Mouse (Mus musculus) frontal cortex, postnatal 36 days (tissue): Measurements from ENCODE around the gene Brca2.
A peak's percentile ranks its signal among the peaks of the same experiment; 100 is the strongest.
"Not testable (repeated sequence)": the region's sequence is repeated elsewhere in the genome, so short reads cannot be mapped to it uniquely, and the experiment has no call there.

Experiments
- DNase-seq, 2 experiments: peaks; one replicate each; pipeline ENCODE4 v3.0.0; 2022; ENCODE audit warnings: low spot score in 2 of 2

Gene Brca2

DNA sequence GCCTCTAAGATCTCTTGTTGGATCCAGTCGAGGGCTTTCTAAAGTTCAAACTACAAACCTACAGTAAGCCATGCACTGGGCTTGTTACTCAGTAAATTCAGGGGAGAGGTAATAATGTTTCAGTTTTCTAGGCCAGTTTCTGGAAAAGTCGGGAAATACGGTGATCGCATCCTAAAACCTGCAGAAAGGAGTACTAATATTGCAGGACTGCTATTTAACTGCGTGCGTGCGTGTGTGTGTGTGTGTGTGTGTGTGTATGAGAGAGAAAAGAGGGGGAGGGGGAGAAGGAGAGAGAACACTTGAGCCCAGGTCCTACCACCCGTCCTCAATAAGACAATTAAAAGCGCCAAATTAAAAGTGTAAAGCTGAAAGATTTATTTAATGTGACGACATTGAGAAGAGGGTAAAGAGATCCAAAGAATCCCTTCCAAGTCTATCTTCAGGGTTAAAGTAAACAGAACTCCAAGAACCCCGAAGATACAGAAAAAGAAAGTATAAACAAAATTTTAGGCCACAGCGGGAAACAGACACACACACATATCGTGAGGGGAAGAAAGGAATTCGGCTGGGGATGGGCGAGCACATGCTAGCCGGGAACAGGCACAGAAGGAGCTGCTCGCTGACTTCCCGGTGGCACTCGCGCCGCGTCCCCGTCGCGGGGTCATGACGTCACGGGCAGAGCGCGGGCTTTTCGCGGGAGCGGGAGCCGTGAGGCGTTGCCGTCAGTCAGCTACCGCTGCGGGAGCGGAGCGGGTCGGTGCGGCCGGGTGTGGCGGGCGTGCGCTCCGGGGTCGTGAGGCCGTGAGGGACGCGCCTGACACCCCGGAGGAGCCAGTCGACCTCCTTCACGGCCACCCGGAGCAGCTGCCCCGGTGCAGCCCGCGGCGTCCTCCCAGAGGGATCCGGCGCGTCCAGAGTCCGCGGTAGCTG, at the start of gene Brca2:
Gene Brca2, plus strand, starts transcription at position 694 of the 930 bp plus-strand sequence.
- DNase-seq: peak; percentile 89 to 92

DNA sequence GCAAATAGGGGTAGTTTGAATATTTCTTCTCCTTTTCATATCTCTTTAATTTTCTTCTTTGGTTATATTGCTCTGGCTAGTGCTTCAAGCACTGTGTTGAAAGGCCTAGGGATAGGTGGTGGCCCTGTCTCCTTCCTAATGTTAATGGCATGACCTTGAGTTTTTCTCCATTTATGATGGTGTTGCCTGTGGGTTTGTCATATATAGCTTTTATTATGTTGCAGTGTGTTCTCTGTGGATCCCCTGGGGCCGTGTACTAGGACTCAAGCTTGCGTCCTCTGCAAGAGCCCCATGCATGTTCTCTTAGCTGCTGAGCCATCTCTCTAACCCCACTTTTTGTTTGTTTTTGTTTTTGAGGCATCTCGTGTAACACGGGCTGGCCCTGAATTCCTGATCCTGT, 45.1 kb upstream of the Brca2 start:
- DNase-seq: no peak

DNA sequence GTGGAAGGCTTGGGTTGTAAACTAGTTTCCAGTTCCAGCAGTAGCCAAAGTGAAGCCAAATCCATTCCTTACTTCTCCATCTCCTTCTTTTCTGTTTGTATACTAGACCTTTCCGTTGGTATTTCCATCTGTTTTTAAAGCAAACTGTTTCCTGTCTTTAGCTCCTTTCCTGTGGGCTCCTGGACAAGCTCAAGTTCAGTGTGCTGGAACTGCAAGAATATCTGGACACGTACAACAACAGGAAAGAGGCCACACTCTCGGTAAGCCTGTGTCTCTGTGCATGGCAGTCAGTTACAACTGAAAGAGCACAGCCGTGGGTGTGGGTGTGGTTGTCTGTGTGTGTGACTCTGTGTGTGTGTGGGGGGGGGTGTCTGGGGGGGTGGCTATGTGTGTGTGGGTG, 43.8 kb upstream of the Brca2 start:
- DNase-seq: no peak

- no peak for DNase-seq
Measured at GRCm38 (mm10) chr5:150485198-150485597, 37.2 kb upstream of the Brca2 start.

DNA sequence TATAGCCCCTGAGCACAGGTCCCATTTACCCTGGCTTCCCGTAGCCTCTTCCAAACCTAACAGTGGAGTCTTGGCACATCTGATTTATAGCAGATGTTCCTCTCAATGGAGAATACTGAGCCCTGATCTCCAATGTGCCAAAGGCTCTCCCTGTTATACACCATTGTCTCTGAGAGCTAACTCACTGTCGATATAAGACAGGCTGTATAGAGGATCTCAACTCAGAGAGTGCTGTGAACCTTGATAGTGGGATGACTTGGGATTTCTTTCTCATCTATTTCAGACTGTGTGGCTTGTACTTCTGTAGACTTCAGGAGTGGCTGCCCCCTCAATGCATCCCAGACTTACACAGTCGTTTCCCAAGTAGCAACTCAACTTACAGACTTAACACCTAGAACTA, 32.1 kb upstream of the Brca2 start:
- no peak for DNase-seq

DNA sequence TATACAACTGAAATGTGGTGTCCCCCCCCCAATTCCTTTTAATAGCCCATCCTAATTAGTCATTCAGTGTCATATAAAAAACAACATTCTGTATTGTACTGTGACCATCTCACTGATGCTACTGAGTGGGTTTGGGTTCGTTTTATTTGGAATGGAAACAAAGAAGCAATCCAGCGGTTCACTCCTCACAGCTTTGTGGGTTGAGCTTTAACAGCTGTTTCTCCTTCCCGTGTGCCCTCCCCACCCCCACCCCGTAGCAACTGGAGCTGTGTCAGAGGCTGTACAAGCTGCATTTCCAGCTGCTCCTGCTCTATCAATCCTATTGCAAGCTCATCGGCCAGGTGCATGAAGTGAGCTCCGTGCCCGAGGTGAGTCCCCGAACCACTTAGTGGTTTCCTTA, 31.6 kb upstream of the Brca2 start:
- no peak for DNase-seq

DNA sequence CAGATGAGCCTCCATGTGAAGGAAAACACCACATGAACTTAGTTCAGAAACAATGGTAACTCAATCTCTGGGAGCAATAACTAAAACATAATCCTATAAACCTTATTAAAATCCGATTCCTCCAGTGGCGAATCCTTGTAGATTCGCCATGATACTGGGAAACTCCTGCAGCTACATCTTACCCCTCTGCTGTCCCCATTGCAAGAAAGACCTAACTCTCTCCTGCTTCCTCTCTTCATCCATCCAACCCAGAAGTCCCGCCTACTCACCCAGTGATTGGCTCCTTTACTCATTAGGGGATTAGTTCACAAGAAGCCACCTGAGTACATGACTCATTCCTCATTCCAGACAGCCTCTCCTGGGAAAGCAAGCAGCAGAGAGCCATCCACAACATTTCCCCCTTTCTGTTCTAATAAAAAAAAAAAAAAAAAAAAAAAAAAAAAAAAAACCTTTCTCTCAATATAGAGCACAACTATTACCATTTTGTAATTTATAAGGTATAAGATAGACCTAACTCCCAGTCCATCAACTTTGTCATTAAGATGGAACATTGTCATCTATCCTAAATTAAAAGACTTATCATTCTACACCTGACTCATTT, 30.8 kb upstream of the Brca2 start:
- DNase-seq: not testable (repeated sequence)

- peak in 1 of 2 experiments; percentile 28 for DNase-seq
Measured at GRCm38 (mm10) chr5:150495792-150496191, 26.6 kb upstream of the Brca2 start.

- no peak for DNase-seq
Measured at GRCm38 (mm10) chr5:150510451-150511225, 11.8 kb upstream of the Brca2 start.

DNA sequence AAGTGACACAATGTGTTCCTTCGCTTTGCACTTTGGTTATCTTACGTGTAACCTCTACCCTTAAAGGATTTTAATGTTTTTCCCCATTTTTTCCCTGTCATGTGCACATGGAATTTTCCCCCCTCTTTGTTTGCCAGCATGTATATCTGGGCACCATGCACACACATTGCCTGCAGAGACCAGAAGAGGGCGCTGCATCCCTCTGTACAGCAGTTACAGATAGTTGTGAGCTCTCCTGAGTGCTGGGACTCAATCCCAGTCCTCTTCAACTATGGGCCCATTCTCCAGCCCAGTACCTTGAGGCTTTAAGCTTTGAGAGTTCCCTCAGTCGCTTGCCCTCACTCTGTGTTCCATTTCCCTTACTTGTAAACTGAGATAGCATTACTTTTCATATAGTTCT, 9.2 kb upstream of the Brca2 start:
- DNase-seq: no peak

- DNase-seq: no peak
Measured at GRCm38 (mm10) chr5:150514027-150514426, 8.4 kb upstream of the Brca2 start.

GRCm38 (mm10) chr5:150518064-150518463, 4.4 kb upstream of the Brca2 start, which contains the start of gene Zar1l:
Gene Zar1l, minus strand, starts transcription at chr5:150518164.
- DNase-seq: no peak

DNA sequence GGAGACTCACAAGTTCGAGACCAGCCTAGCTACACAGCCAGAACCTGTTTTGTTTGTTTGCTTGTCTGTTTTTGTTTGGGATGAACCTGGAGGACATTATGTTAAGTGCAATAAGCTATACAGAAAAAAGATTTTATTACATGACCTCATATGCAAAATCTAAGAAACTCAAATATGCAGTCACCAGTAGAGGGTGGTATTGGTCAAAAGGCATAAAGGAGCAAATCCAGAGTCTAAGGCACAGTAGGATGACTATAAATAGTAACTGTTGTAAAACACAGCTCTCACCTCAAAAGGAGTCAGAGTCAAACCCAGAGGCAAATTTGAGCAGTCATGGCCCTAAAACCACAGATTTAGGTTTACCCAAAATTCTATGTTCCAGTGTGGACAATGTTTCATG, 2.9 kb upstream of the Brca2 start:
- DNase-seq: no peak

GRCm38 (mm10) chr5:150522867-150523234, 421 bp downstream of the Brca2 start:
- no peak for DNase-seq

GRCm38 (mm10) chr5:150525239-150525638, 2.8 kb downstream of the Brca2 start:
- no peak for DNase-seq

DNA sequence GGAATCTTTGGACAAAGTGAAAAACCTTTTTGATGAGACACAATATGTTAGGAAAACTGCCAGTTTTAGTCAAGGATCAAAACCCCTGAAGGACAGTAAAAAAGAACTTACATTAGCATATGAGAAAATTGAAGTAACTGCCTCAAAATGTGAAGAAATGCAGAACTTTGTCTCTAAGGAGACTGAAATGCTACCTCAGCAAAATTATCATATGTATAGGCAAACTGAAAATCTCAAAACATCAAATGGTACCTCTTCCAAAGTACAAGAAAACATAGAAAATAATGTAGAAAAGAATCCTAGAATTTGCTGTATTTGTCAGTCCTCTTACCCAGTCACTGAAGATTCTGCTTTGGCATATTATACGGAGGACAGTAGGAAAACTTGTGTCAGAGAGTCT, 18.9 kb downstream of the Brca2 start:
- DNase-seq: no peak

DNA sequence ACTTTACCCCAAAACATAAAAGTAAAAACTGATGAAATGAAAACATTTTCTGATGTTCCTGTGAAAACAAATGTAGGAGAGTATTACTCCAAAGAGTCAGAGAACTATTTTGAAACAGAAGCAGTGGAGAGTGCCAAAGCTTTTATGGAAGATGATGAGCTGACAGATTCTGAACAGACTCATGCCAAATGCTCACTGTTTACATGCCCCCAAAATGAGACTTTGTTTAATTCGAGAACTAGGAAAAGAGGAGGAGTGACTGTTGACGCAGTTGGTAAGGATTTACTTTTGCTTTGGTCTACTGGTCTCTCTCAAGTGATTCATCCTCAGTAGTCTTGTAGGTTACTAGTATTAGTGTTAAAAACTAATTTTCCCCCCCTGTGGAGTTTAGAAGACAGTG, 20.8 kb downstream of the Brca2 start:
- no peak for DNase-seq

- no peak for DNase-seq
Measured at GRCm38 (mm10) chr5:150551637-150552036, 29.2 kb downstream of the Brca2 start.

DNA sequence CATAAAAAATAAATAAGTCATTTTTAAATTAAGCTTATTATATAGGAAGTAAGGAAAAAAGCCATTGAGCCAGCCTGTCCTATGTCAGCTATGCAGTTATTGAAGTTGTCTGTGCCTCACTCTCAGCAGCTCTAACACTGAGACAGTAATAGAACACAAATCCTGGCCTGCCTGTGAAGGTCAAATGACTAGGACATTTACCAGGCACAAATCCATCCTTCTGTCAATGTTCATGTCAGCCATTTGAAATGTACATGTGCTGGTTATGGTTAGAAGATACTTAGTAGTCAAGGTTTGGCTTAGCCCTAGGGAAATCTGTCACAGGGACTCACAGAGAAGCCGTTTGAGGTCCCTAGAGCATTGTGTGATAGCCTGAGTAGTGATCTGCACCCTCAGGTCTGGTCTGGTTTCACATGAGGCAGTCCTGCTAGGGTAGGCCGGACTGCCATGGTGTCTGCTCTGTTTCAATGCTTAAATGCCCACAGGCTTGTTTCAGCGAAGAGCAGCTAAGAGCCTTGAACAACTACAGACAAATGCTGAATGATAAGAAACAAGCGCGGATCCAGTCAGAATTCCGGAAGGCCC, 37.2 kb downstream of the Brca2 start:
- DNase-seq: no peak

DNA sequence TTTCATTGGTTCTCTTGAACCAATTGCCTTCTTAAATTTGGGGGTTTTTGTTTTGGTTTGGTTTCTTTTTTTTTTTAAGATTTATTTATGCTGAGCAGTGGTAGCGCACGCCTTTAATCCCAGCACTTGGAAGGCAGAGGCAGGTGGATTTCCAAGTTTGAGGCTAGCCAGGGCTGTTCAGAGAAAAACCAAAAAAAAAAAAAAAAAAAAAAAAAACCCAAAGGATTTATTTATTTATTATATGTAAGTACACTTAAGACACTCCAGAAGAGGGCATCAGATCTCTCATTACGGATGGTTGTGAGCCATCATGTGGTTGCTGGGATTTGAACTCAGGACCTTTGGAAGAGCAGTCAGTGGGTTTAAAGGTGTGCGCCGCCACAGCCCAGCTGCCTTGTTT, 38.4 kb downstream of the Brca2 start:
- DNase-seq: no peak

- DNase-seq: no peak
Measured at GRCm38 (mm10) chr5:150561376-150561775, 38.9 kb downstream of the Brca2 start.

DNA sequence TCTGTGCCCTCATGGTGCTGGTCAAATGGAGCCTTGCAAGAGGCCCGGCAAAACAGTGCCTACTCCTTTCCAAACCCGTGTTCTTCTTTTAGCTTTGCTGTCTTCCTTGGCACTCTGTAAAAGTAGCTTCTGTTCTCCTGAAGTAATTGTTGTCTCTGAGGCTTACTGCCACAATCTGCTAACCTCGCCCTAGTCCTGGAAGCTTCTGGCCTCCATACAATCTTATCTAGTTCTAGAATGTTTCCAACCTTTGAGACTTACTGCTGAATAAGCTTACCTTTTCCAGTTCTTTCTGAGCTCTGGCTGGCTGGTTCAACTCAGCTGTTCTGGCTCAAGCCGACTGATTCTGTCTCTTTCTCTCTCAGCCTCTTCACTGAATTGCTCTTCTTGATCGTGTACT, 39.4 kb downstream of the Brca2 start:
- no peak for DNase-seq
